Mouse (Mus musculus): ENCODE data around the gene Rnf168. TPM values are rescaled to one million over a fixed set of nuclear protein-coding genes. Genes with fewer than 3 reads are reported as not detected.

The Rnf168 gene
- polyA plus RNA-seq, 1 experiment from 2014 or later, result 32.7 TPM

MicroRNA genes within 50 kb of the gene (microRNA counts, 519-probe panel; counts per million panel counts)
- 470 counts per million, percentile 58 among the panel's probes with 10 or more counts for microRNA mmu-miR-1946a

Small RNA genes within 50 kb of the gene (microRNA-seq; reads per million reads assigned to microRNA genes)
- gene Mir1946a, result not detected

Other genes starting within 250 kb of the Rnf168 start
- 48.5 and 50.3 TPM in 2 replicates for gene Pak2, start 198.1 kb upstream of the Rnf168 start, polyA plus RNA-seq (2016; fragmentation: Nextera tagmentation; extraction: Ambion mirVana)
- 124 and 135 TPM in 2 replicates for gene Pigx, start 177.7 kb upstream of the Rnf168 start, polyA plus RNA-seq (2016; fragmentation: Nextera tagmentation; extraction: Ambion mirVana)
- gene Cep19, start 177.7 kb upstream of the Rnf168 start, polyA plus RNA-seq (2016; fragmentation: Nextera tagmentation; extraction: Ambion mirVana), result 39.6 and 41.9 TPM in 2 replicates
- gene Nrros, start 111.9 kb upstream of the Rnf168 start, polyA plus RNA-seq (2016; fragmentation: Nextera tagmentation; extraction: Ambion mirVana), result 9.8 and 10.1 TPM in 2 replicates
- gene Bex6, start 97.6 kb upstream of the Rnf168 start, polyA plus RNA-seq (2016; fragmentation: Nextera tagmentation; extraction: Ambion mirVana), result 0.26 TPM in 1 of 2 replicates, not detected in the other
- gene Fbxo45, start 30.3 kb upstream of the Rnf168 start, polyA plus RNA-seq (2016; fragmentation: Nextera tagmentation; extraction: Ambion mirVana), result 26.1 and 28.4 TPM in 2 replicates
- 17.1 and 18.5 TPM in 2 replicates for gene Wdr53, start 30.2 kb upstream of the Rnf168 start, polyA plus RNA-seq (2016; fragmentation: Nextera tagmentation; extraction: Ambion mirVana)
- gene Smco1, start 6.0 kb upstream of the Rnf168 start, polyA plus RNA-seq (2016; fragmentation: Nextera tagmentation; extraction: Ambion mirVana), result 0.14 TPM in 1 of 2 replicates, not detected in the other
- gene Ubxn7, start 54.8 kb downstream of the Rnf168 start, polyA plus RNA-seq (2016; fragmentation: Nextera tagmentation; extraction: Ambion mirVana), result 31.6 and 34.0 TPM in 2 replicates
- gene Tm4sf19, start 123.0 kb downstream of the Rnf168 start, polyA plus RNA-seq (2016; fragmentation: Nextera tagmentation; extraction: Ambion mirVana), result not detected in 2 replicates
- gene Tctex1d2, start 142.2 kb downstream of the Rnf168 start, polyA plus RNA-seq (2016; fragmentation: Nextera tagmentation; extraction: Ambion mirVana), result 27.6 and 29.8 TPM in 2 replicates
- gene Pcyt1a, start 153.5 kb downstream of the Rnf168 start, polyA plus RNA-seq (2016; fragmentation: Nextera tagmentation; extraction: Ambion mirVana), result 47.5 and 48.6 TPM in 2 replicates
- gene Slc51a, start 210.4 kb downstream of the Rnf168 start, polyA plus RNA-seq (2016; fragmentation: Nextera tagmentation; extraction: Ambion mirVana), result 0.09 and 0.14 TPM in 2 replicates
- not detected in 2 replicates for gene Zdhhc19, start 218.8 kb downstream of the Rnf168 start, polyA plus RNA-seq (2016; fragmentation: Nextera tagmentation; extraction: Ambion mirVana)

Measured in hindbrain, embryonic 12.5 days (tissue).